Mouse (Mus musculus) heart, embryonic 10.5 days (tissue): ENCODE data around the gene Olfr678. TPM values are rescaled to one million over a fixed set of nuclear protein-coding genes. Genes with fewer than 3 reads are reported as not detected.
"Not testable (repeated sequence)": the region's sequence is repeated elsewhere in the genome, so short reads cannot be mapped to it uniquely, and the experiment has no call there.

ENCODE experiments used
- DNase-seq: peaks from one replicate; pipeline ENCODE4 v3.0.0-alpha.2; 2017; ENCODE audit warnings: low spot score
- H3K27ac ChIP-seq: fragments of 300-500 bp; sonication (generic); 2 replicates; pipeline ENCODE4 v1.5.1; 2016; ENCODE audit warnings: mild to moderate bottlenecking
- H3K27me3 ChIP-seq: fragments of 300-500 bp; sonication (generic); 2 replicates; pipeline ENCODE4 v1.6.1; 2016; ENCODE audit warnings: mild to moderate bottlenecking; ENCODE audit not compliant: poor library complexity, insufficient read depth, severe bottlenecking
- H3K36me3 ChIP-seq: fragments of 300-500 bp; sonication (generic); 2 replicates; pipeline ENCODE4 v1.6.1; 2016; ENCODE audit warnings: mild to moderate bottlenecking, moderate library complexity
- H3K4me1 ChIP-seq: fragments of 300-500 bp; sonication (generic); 2 replicates; pipeline ENCODE4 v1.6.1; 2016; ENCODE audit warnings: mild to moderate bottlenecking
- H3K4me3 ChIP-seq: fragments of 300-500 bp; sonication (generic); 2 replicates; pipeline ENCODE4 v1.5.1; 2016; ENCODE audit warnings: mild to moderate bottlenecking, moderate library complexity
- H3K9me3 ChIP-seq: fragments of 300-500 bp; sonication (generic); 2 replicates; pipeline ENCODE4 v1.6.1; 2016; ENCODE audit warnings: mild to moderate bottlenecking, moderate library complexity
- WGBS: fragments of 180-500 bp; shearing (Covaris S2); methylation state at CpG from one replicate; pipeline ENCODE4 v1.1.7; 2016; 5-methylcytosine and 5-hydroxymethylcytosine counted together
- polyA plus RNA-seq: library from polyadenylated mRNA; unstranded; fragments of >200 nt; fragmentation: Nextera tagmentation; extraction: Ambion mirVana; gene quantifications from 2 replicates; pipeline ENCODE4 v1.2.1, GENCODE M21; 2016

Olfr678 gene
- polyA plus RNA-seq: not detected in 2 replicates

- Histone ChIP-seq H3K27me3 (no peaks in the 10 kb centered on the region), H3K27ac (no peak within 1 kb of the TSS), H3K4me3 (no peak within 1 kb of the TSS), H3K36me3 (no peaks in the 10 kb centered on the region), H3K4me1 (no peaks in the 10 kb centered on the region), H3K9me3 (no peaks in the 10 kb centered on the region)
- DNase-seq: no peak
- 92% methylated on average over 1 of the region's 1 CpGs for WGBS
Measured at GRCm38 (mm10) chr7:105064175-105064574, at the start of gene Olfr678. TSS of gene Olfr678 (plus strand) at chr7:105064475.

- 42% methylated on average over 1 of the region's 1 CpGs for WGBS
- H3K27ac ChIP-seq: no peak overlapping the region
- no peak overlapping the region for H3K4me3 ChIP-seq
- H3K36me3 ChIP-seq: no peaks in the 10 kb centered on the region
- H3K4me1 ChIP-seq: no peaks in the 10 kb centered on the region
- no peaks in the 10 kb centered on the region for H3K9me3 ChIP-seq
- DNase-seq: no peak
- H3K27me3 ChIP-seq: no peaks in the 10 kb centered on the region
Measured at GRCm38 (mm10) chr7:105022530-105022929, 41.7 kb upstream of the Olfr678 start.

- 89% methylated on average over 1 of the region's 1 CpGs for WGBS
Measured at GRCm38 (mm10) chr7:105028360-105028759, 35.9 kb upstream of the Olfr678 start, which contains the start of gene Olfr675. TSS of gene Olfr675 (minus strand) at chr7:105028460.

GRCm38 (mm10) chr7:105032398-105032797 is 31.9 kb upstream of the Olfr678 start, which contains the start of gene Olfr676:
TSS of gene Olfr676 (plus strand) at chr7:105032698.
- Histone ChIP-seq H3K27ac (no peak within 1 kb of the TSS), H3K4me1 (no peaks in the 10 kb centered on the region), H3K36me3 (no peaks in the 10 kb centered on the region), H3K9me3 (no peaks in the 10 kb centered on the region), H3K27me3 (no peaks in the 10 kb centered on the region), H3K4me3 (no peak within 1 kb of the TSS)
- no peak for DNase-seq

More at GRCm38 (mm10) chr7:105028360-105028759, 35.9 kb upstream of the Olfr678 start, which contains the start of gene Olfr675:
- H3K27ac ChIP-seq: no peak within 1 kb of the TSS
- no peak for DNase-seq
- H3K4me1 ChIP-seq: no peaks in the 10 kb centered on the region
- H3K9me3 ChIP-seq: no peaks in the 10 kb centered on the region
- H3K36me3 ChIP-seq: no peaks in the 10 kb centered on the region
- H3K27me3 ChIP-seq: no peaks in the 10 kb centered on the region
- no peak within 1 kb of the TSS for H3K4me3 ChIP-seq

- 49% methylated on average over 5 of the region's 5 CpGs for WGBS
- not testable (repeated sequence) for H3K36me3 ChIP-seq, DNase-seq, H3K4me3 ChIP-seq, H3K9me3 ChIP-seq, H3K4me1 ChIP-seq, H3K27ac ChIP-seq, H3K27me3 ChIP-seq
Measured at GRCm38 (mm10) chr7:105033836-105034235, 30.4 kb upstream of the Olfr678 start.

- Histone ChIP-seq H3K9me3 (no peaks in the 10 kb centered on the region), H3K36me3 (no peaks in the 10 kb centered on the region), H3K4me1 (no peaks in the 10 kb centered on the region), H3K27me3 (no peaks in the 10 kb centered on the region), H3K27ac (no peak overlapping the region), H3K4me3 (no peak overlapping the region)
- DNase-seq: no peak
Measured at GRCm38 (mm10) chr7:105058951-105059350, 5.3 kb upstream of the Olfr678 start.

GRCm38 (mm10) chr7:105080905-105081304 is 16.6 kb downstream of the Olfr678 start, which contains the start of gene Olfr679:
TSS of gene Olfr679 (plus strand) at chr7:105081205.
- no peak for DNase-seq
- no peak within 1 kb of the TSS for H3K4me3 ChIP-seq
- H3K4me1 ChIP-seq: no peaks in the 10 kb centered on the region
- H3K27me3 ChIP-seq: no peaks in the 10 kb centered on the region
- no peaks in the 10 kb centered on the region for H3K9me3 ChIP-seq
- H3K27ac ChIP-seq: no peak within 1 kb of the TSS
- WGBS: 48% methylated on average over 1 of the region's 1 CpGs
- no peaks in the 10 kb centered on the region for H3K36me3 ChIP-seq

- not testable (repeated sequence) for H3K4me3 ChIP-seq, DNase-seq, H3K36me3 ChIP-seq, H3K9me3 ChIP-seq, H3K27me3 ChIP-seq, H3K4me1 ChIP-seq, H3K27ac ChIP-seq
Measured at GRCm38 (mm10) chr7:105092717-105093116, 28.4 kb downstream of the Olfr678 start, which contains the start of gene Olfr680-ps1. TSS of gene Olfr680-ps1 (minus strand) at chr7:105092817.

- Histone ChIP-seq H3K27me3 (no peaks in the 10 kb centered on the region), H3K4me3 (no peak within 1 kb of the TSS), H3K9me3 (no peaks in the 10 kb centered on the region), H3K4me1 (no peaks in the 10 kb centered on the region), H3K27ac (no peak within 1 kb of the TSS), H3K36me3 (no peaks in the 10 kb centered on the region)
- no peak for DNase-seq
Measured at GRCm38 (mm10) chr7:105116536-105116935, 52.3 kb downstream of the Olfr678 start, which contains the start of gene Olfr681. TSS of gene Olfr681 (plus strand) at chr7:105116836.

Other genes starting within 250 kb of the Olfr678 start
- not detected in 2 replicates for gene Usp17lb, start 221.9 kb upstream of the Olfr678 start, polyA plus RNA-seq
- not detected in 2 replicates for gene Usp17la, start 207.5 kb upstream of the Olfr678 start, polyA plus RNA-seq
- gene Olfr665, start 186.4 kb upstream of the Olfr678 start, polyA plus RNA-seq: not detected in 2 replicates
- gene Olfr666, start 168.5 kb upstream of the Olfr678 start, polyA plus RNA-seq: not detected in 2 replicates
- not detected in 2 replicates for gene Olfr667, start 143.0 kb upstream of the Olfr678 start, polyA plus RNA-seq
- not detected in 2 replicates for gene Olfr668, start 136.4 kb upstream of the Olfr678 start, polyA plus RNA-seq
- not detected in 2 replicates for gene Olfr669, start 130.2 kb upstream of the Olfr678 start, polyA plus RNA-seq
- gene Olfr670, start 101.9 kb upstream of the Olfr678 start, polyA plus RNA-seq: not detected in 2 replicates
- not detected in 2 replicates for gene Olfr671, start 85.3 kb upstream of the Olfr678 start, polyA plus RNA-seq
- gene Olfr672, start 62.4 kb upstream of the Olfr678 start, polyA plus RNA-seq: not detected in 2 replicates
- gene Olfr675, start 36.0 kb upstream of the Olfr678 start, polyA plus RNA-seq: not detected in 2 replicates
- gene Olfr676, start 31.8 kb upstream of the Olfr678 start, polyA plus RNA-seq: not detected in 2 replicates
- gene Olfr677, start 13.1 kb upstream of the Olfr678 start, polyA plus RNA-seq: not detected in 2 replicates
- gene Olfr679, start 16.7 kb downstream of the Olfr678 start, polyA plus RNA-seq: not detected in 2 replicates
- not detected in 2 replicates for gene Olfr680-ps1, start 28.3 kb downstream of the Olfr678 start, polyA plus RNA-seq
- gene Olfr681, start 52.4 kb downstream of the Olfr678 start, polyA plus RNA-seq: not detected in 2 replicates
- gene Olfr683, start 82.5 kb downstream of the Olfr678 start, polyA plus RNA-seq: not detected in 2 replicates
- not detected in 2 replicates for gene Olfr684, start 99.2 kb downstream of the Olfr678 start, polyA plus RNA-seq
- not detected in 2 replicates for gene Olfr685, start 121.5 kb downstream of the Olfr678 start, polyA plus RNA-seq
- not detected in 2 replicates for gene Olfr686, start 143.0 kb downstream of the Olfr678 start, polyA plus RNA-seq
- not detected in 2 replicates for gene Olfr688, start 223.6 kb downstream of the Olfr678 start, polyA plus RNA-seq
- not detected in 2 replicates for gene Olfr689, start 246.7 kb downstream of the Olfr678 start, polyA plus RNA-seq